Mouse (Mus musculus) monocyte, adult 5-6 weeks (primary cell): ENCODE measurements around the gene Arhgap8. TPM values are rescaled to one million over a fixed set of nuclear protein-coding genes. Genes with fewer than 3 reads are reported as not detected.

ENCODE experiments used
- total RNA-seq: library from RNA; stranded (forward); fragments of 200-1000, 200-491, 200-594 nt; gene quantifications from 3 replicates; pipeline ENCODE4 v1.2.3, GENCODE M21; 2017

Arhgap8 gene
- total RNA-seq, 1 experiment from 2014 or later, result not detected

Other genes starting within 250 kb of the Arhgap8 start
- gene Rtl6, start 162.2 kb upstream of the Arhgap8 start, total RNA-seq, result 0.67 to 2.3 TPM (median 2.0 TPM) in 3 replicates
- 2.6 to 9.9 TPM (median 3.7 TPM) in 3 replicates for gene Prr5, start 50.4 kb upstream of the Arhgap8 start, total RNA-seq
- 1.4 to 3.7 TPM (median 2.9 TPM) in 3 replicates for gene Phf21b, start 136.0 kb downstream of the Arhgap8 start, total RNA-seq
- 0.10 to 0.68 TPM (median 0.53 TPM) in 3 replicates for gene Gm29666, start 200.0 kb downstream of the Arhgap8 start, total RNA-seq
- 71.6 to 74.0 TPM (median 73.6 TPM) in 3 replicates for gene Nup50, start 203.4 kb downstream of the Arhgap8 start, total RNA-seq